Mouse (Mus musculus) right cerebral cortex, postnatal 10 days (tissue): Measurements from ENCODE around the gene Fus.
"Not testable (repeated sequence)": the region's sequence is repeated elsewhere in the genome, so short reads cannot be mapped to it uniquely, and the experiment has no call there.

Source experiments
- DNase-seq, 2 experiments: peaks; one replicate each; pipeline ENCODE4 v3.0.0; 2021; ENCODE audit warnings: low spot score in 2 of 2

Fus gene

DNA sequence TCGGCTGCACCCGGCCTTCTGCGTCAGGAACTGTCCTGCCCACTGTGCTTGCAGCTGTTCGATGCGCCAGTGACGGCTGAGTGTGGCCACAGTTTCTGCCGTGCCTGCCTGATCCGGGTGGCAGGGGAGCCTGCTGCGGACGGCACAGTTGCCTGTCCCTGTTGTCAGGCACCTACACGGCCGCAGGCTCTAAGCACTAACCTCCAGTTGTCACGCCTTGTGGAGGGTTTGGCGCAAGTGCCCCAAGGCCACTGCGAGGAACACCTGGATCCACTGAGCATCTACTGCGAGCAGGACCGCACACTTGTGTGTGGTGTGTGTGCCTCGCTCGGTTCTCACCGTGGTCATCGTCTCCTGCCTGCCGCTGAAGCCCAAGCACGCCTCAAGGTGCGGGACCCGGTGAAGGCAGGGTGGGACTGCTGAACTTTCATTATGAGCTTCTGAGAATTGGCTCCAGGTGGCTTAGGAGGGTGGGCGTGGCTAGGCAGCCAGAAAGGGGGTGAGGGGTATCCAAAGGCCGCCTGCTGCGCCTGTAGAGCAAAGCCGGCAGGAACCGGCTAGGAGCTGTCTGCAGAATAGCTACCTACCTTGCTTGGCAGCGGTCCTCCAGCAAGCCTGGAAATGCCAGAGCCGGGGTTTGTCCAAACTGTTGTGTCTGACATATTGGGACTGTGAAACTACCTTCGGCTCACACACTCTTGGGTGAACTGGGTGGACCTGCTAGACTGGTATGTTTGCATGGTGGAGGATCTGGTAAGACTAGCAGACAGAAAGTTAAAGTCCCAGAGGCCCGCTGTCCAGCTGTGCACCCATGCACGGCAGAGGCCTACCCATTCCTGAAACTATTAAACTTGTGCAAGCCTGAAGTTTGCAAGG is 37.5 kb downstream of the Fus start:
- peak in 1 of 2 experiments; percentile 25 for DNase-seq

DNA sequence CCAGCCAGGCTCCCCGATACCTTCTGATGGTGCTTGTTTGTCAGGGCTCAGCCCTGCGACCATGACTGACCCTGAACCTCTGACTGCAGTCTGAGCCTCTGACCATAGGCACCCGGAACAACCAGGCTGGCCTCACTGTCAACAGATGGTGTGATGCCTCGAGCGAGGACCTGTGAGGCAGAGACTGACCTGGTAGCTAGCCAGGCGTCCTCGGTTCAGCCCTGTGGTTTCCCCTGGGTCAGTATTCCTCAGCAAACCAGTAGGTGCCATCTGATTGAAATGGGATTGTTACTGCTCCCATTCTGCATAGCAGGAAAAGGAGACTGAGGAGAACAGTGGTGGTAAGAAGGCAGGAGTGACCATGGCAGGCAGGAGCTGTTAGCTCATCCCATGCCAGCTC is 38.9 kb downstream of the Fus start:
- no peak for DNase-seq

DNA sequence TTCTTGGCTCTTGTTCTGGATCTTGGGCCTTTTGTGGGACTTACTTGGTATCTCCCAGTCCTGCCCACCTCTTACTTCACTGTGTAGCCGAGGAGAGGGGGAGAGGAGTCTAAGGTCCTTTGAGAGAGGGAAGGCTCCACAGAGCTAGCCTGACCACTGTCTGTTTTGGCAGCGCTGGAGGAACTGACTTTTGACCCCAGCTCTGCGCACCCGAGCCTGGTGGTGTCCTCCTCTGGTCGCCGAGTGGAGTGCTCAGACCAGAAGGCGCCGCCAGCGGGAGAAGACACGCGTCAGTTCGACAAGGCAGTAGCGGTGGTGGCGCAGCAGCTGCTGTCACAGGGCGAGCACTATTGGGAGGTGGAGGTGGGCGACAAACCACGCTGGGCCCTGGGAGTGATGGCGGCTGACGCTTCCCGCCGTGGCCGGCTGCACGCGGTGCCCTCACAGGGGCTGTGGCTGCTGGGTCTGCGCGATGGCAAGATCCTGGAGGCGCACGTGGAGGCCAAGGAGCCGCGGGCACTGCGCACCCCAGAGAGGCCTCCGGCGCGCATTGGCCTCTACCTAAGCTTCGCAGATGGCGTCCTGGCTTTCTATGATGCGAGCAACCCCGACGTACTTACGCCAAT is 42.6 kb downstream of the Fus start:
- no peak for DNase-seq

DNA sequence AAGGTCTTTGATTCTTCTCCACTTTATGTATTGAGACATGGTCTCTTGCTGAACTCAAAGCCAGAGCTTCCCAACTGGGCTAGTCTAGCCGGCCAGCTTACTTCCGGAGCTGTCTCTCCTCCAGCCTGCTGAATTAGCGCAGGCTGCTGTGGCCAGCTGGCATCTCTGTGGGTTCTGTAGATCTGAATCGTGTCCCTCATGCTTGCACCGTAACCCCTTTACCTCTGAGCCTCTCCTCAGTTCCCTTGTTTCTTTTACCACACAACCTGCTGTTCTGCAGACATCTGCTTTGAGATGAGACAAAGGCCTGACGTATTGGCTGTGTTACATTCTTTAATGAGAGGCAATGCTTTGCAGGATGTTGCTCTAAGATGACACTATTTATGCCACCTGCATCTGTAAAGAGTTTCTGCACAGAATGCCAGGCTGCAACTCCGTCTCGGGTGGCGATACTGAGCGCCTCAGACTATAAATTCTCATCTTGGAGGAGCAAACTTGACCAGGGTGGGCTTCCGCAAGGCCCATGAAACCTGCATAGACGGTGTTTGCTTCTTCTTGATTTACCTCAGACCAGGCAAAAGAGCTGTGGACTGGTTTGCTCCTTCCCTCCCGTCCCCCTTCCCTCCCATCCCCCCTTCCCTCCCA is 45.0 kb downstream of the Fus start:
- peak in 1 of 2 experiments; percentile 49 for DNase-seq

DNA sequence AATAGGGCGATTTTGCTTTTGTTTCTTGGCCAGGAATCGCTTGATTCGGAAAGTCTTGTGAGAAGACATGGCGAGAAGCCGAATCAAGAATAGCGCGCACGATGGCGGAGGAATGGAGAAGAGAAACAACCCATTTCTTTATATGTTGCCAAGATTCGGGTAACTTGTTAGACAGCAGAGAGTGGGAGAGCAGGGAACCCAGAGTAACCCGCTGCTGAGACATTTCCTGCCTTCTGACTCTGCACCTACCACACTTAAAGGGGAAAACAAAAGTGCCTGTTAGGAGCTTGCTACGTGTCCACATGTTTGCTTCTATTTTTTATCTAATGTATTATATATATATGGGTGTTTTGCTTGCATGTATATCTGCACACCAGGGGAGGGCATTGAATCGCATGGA is 45.9 kb downstream of the Fus start:
- no peak for DNase-seq

DNA sequence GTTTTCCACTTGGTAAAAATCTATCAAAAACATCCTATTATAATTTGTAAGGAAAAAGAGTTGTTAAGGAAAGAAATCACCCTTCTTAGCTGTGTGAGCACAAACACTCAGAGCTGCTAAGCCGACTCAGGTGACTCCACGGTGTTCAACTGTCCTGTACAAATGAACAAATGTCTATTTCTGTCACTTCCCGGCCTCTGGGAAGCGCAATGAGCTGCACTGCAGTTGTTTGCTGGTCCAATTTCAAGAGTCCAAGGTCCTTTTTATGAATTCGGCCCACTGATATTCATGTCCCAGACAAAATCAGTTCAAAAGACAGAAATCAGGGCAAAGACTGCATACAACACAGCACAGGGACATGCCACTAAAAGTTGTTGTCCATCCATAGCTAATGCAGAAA is 48.9 kb downstream of the Fus start:
- not testable (repeated sequence) for DNase-seq

DNA sequence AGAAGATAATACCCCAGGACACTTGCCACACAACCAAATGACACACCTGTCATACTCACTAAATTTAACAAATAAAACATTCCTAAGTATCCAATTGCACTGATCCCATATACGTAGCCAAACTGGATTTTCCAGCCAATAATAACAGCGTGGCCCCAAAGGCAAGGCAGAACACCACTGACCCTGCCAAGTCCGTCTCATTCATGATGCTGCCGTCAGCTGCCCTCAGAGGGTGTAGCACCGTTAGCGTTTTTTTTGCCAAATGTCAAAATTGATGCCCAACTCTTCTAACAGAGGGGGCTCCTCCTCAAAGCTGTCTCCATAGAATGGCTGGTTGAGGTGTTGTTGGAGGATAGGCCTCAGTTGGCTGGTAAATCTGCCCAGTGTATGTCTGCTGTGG is 49.4 kb downstream of the Fus start:
- no peak for DNase-seq

DNA sequence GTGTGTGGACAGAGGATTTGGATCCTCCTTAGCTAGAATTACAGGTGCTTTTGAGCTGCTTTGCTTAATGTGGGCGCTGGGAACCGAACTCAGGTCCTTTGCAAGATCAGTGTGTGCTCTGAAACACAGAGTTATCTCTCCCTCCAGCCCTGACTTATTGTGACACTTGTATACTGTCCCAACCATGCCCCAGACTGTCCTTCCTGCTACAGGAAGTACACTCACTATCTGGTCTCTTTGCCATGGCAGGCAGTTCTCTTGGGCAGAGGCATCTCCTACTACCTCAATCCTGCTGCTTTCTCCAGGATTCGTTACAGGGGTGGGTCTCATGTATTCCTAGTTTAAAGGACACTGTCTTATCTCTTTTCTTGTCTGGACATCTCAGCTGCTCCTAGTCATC is 51.0 kb downstream of the Fus start:
- DNase-seq: no peak

DNA sequence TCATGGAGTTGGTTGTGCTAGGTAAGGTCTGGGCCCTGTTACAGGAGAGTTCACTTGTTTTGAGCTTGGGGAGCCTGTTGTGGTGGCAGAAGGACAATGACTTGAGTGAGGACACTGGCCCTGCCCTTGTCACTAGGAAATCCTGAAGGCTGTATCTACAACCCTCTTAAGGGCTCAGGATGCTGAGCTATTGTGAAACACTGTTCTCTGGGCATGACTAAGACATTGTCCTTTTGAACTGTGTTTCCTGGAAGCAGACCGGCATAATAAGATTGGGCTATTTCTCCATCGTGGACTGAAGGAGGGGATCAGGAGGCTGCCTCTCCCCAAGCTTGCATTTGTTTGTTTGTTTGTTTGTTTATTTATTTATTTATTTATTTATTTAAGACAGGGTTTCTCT is 51.9 kb downstream of the Fus start:
- no peak for DNase-seq

DNA sequence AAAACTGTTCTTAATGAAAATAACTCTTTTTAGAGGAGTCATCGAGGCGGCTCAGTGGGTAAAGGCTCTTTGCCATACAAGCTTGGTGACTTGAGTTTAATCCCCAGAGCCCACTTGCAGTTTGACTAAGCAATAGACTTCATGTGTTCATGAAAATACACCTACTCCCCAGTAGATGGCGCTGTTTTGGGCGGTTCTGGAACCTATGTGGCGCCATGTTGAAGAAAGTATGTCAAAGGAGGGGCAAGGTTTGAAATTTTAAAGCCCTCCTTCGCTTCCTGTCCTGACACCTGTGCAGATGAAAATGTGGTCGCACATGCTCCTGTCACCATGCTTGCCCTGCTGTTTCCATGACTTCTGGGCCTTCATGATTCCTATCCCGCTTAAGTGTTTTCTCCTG is 55.7 kb downstream of the Fus start:
- DNase-seq: no peak

DNA sequence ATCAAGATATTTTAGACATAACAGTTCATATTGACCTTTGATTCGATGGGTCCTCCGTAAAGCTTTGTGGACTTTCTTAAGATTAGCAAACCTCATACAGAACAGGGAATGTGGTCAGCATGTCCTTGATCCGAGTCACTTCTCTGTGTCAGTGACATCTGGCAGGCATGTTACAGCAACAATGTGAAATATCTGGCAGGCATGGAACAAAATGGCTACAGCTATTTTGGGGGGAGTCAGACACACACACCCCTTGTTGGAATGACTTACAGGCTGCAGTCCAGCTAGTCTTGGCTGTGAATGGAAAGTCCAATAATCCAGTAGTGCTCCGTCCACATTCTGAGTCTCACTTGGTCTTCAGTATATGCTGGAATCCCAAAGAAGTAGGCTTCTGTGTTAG is 56.3 kb downstream of the Fus start:
- no peak for DNase-seq

DNA sequence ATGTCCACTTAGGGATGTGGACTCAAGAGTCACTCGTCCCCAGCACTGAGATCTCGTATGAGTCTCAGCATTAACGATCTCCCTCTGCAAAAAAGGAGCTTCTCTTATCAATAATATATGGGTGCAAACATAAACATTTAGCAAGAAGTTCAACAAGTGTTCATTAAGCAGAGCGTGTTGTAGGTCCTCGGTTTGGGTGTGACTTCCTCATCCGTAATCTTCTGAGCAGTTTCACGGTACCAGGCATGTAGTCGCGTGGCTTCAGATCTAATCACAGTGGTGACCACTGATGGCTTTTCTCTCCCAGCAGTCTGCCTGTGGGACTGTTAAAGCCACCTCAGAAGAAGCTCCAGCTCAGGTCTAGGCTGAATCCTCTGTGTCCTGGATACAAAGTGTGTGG is 57.1 kb downstream of the Fus start:
- DNase-seq: no peak

DNA sequence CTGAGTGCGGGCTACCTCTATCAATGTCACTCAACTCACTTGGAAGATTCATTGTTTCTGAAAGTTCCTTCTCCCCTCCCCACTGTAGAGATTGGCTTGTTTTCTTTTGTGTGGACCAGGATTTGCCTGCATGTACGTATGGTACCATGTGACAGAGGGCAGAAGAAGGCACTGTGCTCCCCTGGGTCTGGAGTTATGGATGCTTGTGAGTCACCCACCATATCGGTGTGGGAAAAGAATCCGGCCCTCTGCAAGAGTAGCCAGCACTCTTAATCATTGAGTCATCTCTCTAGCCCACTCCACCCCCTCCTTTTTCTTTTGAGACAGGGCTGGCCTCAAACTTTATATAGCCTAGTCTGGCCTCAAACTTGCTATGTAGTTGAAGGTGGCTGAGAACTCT is 57.7 kb downstream of the Fus start:
- no peak for DNase-seq

DNA sequence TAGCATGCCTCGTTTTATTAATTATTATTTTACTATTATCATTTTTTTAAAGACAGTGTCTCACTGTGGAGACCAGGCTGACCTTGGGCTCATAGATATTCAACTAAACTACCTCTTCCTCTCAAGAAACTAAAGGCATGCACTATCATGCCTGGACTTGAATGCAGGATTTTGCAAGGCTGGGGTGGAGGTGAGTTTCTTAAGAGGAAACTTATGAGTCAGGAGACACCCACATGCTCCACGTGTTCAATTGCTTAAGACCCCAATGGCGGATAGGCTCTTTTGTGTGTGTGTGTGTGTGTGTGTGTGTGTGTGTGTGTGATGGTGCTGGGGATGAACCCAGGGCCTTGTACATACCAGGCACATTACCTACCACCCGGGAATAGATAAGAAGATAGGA is 58.1 kb downstream of the Fus start:
- no peak for DNase-seq

DNA sequence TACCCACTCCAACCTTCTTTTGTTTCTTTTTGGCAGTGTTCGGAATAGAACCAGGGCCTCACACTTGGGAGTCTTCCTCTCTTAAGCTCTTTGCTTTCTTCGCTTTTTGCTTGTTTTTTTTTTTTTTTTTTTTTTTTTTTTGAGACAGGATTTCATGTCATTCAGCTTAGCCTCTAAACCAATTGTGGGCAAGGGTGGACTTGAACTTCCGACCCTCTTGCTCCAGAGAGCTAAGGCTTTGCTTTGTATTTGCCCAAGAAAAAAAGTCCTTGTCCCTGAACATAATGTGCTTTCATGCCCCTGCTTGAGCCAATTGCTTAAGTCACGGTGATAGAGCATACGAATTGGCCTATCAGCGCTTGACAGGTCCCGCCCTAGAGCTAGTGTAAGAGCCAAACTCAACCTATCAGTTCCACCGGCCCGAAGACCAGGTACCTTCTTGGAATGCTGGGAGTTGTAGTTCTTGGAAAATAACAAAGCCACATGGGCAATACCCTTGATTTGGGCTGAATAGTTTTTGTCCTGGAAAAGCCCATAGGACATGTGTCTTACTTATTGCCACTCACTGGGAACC is 64.2 kb downstream of the Fus start:
- DNase-seq: peak in 1 of 2 experiments; percentile 57

DNA sequence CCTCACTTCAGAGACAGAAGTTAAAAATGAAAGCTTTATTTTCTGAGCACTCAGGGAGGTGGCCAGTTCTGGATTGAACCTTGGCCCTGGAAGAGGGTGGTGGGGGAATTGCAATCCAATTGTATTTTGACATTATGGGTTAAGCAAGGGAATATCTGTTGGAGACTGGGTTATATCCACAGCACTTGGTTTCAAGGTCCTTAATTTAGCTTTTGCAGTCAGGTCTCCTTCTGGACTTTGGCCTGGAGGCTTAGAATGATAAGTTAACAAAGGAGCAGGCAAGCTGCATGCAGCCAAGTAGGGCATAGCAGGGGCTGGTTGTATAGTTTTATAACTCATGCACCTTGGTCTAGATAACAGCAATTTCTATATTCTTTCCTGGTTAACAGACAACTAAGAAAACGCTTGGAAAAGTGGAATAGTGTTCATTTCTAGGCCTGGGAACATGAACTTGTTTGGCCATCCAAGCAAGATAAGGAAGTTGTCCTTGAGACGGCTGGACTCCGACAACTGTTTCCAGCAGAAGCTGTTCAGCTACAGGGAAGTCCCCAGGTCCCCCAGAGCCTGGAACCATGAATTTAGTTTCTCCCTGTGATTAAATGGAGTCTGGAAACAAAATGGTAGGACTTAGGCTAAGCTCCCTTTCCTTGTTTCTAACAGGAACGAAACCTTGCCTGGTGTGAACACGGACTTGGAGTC is 65.2 kb downstream of the Fus start:
- DNase-seq: no peak

DNA sequence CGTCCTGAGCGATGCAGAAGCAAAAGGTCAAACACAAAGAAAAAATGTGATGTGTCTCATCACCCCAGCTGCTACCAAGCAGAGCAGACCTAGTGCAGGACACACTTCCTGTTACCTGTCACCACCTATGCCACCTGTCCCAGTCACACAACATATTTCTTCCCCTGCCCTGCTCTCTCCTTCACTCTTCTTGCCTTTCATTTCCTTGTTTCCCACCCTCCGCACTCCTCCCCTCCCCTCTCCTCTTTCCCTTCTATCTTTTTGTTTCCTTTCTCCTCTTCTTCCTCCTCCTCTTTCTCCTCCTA is 65.7 kb downstream of the Fus start:
- DNase-seq: no peak

DNA sequence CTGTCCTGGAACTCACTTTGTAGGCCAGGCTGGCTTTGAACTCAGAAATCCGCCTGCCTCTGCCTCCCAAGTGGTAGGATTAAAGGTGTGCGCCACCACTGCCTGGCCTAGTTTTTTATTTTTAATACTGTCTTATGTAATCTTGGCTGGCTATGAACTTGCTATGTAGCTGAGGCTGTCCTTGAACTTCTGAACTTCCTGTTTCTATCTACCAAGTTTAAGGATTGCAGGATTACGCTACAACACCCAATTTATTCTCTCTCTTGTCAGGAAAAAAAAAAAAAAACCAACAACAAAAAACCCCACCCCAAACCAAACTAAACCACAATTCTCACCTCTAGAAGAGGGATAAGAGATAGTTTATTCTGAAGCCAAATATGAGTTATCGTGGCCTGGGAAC is 66.4 kb downstream of the Fus start:
- DNase-seq: no peak
